Mouse (Mus musculus) heart, embryonic 16.5 days (tissue): ENCODE measurements around the gene Nkx2-2. TPM values are rescaled to one million over a fixed set of nuclear protein-coding genes. Genes with fewer than 3 reads are reported as not detected.

Experiments
- ATAC-seq: fragments of 200-750 bp; cut with Nextera tagmentation; replicated peaks from 2 replicates; pipeline ENCODE4 v1.8.0; 2017; ENCODE audit warnings: moderate number of reproducible peaks; ENCODE audit not compliant: insufficient read depth, low FRiP score; ENCODE audit errors: extremely low read depth
- H3K27ac ChIP-seq: fragments of 300-500 bp; sonication (generic); 2 replicates; pipeline ENCODE4 v1.5.1; 2014; ENCODE audit warnings: mild to moderate bottlenecking, low read length, control low read depth, moderate library complexity
- H3K27me3 ChIP-seq: fragments of 300-500 bp; sonication (generic); 2 replicates; pipeline ENCODE4 v1.6.1; 2014; ENCODE audit warnings: low read length, mixed read lengths; ENCODE audit not compliant: control insufficient read depth, insufficient read depth
- H3K36me3 ChIP-seq: fragments of 300-500 bp; sonication (generic); 2 replicates; pipeline ENCODE4 v1.6.1; 2014; ENCODE audit not compliant: control insufficient read depth, insufficient read depth
- H3K4me1 ChIP-seq: fragments of 300-500 bp; sonication (generic); 2 replicates; pipeline ENCODE4 v1.6.1; 2014; ENCODE audit warnings: low read length, mixed read lengths; ENCODE audit not compliant: control insufficient read depth, insufficient read depth
- H3K4me2 ChIP-seq: fragments of 300-500 bp; sonication (generic); 2 replicates; pipeline ENCODE4 v1.6.1; 2014; ENCODE audit warnings: low read depth, mild to moderate bottlenecking, control low read depth, low read length
- H3K4me3 ChIP-seq: fragments of 300-500 bp; sonication (generic); 2 replicates; pipeline ENCODE4 v1.5.1; 2014; ENCODE audit warnings: mild to moderate bottlenecking, control low read depth, low read length
- H3K9ac ChIP-seq: fragments of 300-500 bp; sonication (generic); 2 replicates; pipeline ENCODE4 v1.6.1; 2014; ENCODE audit warnings: low read length, control low read depth
- H3K9me3 ChIP-seq: fragments of 300-500 bp; sonication (generic); replicated peaks from 2 replicates; pipeline ENCODE4 v1.6.1; 2016; ENCODE audit warnings: low read length; ENCODE audit not compliant: control insufficient read depth
- WGBS: fragments of 180-500 bp; shearing (Covaris S2); extraction: QIAGEN DNeasy Blood & Tissue Kit; methylation state at CpG from one replicate; pipeline ENCODE4 v1.1.7; 2014; 5-methylcytosine and 5-hydroxymethylcytosine counted together
- polyA plus RNA-seq: library from polyadenylated mRNA; unstranded; fragments of >200 nt; fragmentation: Nextera tagmentation; extraction: Ambion mirVana; gene quantifications from 2 replicates; pipeline ENCODE4 v1.2.1, GENCODE M21; 2015

Gene Nkx2-2
- polyA plus RNA-seq, 1 experiment from 2014 or later: not detected

DNA sequence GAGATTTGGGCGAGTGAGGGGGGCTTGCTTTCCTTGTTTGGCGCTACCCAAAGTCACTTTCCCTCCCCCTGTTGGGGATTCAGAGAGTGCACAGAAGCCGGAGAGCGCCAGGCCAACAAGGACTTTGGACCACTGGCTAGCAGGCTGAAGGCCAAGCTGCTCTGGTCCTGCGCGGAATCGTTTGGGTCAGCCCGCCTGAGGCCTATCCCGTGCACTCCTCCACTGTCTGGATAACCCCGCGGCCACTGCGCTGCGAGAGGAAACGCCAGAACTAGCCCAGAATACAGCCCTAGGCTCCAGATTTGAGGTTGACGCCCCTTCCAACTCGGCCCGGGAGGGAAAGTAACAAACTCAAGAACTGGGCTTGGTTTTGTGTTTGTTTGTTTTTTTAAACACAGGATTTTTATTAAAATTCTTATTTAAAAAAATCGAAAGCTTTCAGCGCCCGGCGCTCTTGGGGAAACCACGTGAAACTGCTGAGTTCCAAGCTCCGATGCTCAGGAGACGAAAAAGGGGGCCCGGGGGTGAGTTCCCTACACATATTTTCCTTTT is 11.3 kb downstream of the Nkx2-2 start:
- no peak for ATAC-seq
- H3K27me3 ChIP-seq: peaks cover 89% of the 10 kb centered on the region
- WGBS: 13% methylated on average over 25 of the region's 25 CpGs
- no peaks in the 10 kb centered on the region for H3K9me3 ChIP-seq
- H3K27ac ChIP-seq: no peak overlapping the region
- H3K9ac ChIP-seq: no peak overlapping the region
- no peaks in the 10 kb centered on the region for H3K36me3 ChIP-seq
- H3K4me3 ChIP-seq: peak overlapping the region; percentile 15; the same call in 1 of the 2 replicates
- peaks cover 25% of the 10 kb centered on the region for H3K4me1 ChIP-seq
- H3K4me2 ChIP-seq: no peak overlapping the region

DNA sequence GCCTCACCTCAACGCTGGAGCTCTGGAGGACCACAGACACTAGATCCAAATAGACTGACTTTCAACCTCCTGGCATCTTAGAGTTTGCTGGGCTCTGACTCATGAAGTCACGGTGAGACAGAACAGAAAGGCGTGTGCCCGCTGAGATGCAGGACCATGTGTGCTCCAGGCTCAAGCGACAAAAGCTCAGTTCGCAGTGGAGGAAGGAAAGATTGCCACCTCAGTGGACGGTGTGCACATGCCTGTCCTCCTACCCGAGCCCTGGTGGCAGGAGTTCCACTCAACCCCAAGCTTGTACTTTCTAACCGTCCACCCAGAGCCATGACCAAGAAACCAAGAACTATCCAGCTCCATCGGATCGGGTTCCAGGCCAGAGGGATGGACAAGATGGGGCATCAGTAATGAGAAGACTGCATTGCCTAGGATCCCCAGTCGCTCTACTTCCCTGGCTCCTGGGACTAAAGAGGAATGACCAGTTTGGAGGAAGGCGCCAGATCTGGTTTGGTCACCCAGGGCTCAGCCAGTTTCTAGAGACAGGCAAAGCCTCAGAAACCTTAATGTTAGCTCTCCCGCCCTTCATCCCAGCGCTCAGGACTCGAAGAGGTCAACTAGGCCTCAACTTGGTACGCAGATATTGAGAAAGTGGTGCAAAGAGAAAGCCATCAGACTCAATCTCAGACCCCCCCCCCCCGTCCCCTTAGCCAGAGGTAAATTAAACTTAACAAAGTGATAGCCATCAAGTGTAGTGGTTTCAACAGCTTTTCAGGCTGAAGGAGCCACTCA is 11.9 kb downstream of the Nkx2-2 start:
- Histone ChIP-seq H3K9ac (no peak overlapping the region), H3K27ac (no peak overlapping the region), H3K27me3 (peaks cover 83% of the 10 kb centered on the region), H3K4me1 (peaks cover 23% of the 10 kb centered on the region), H3K9me3 (no peaks in the 10 kb centered on the region), H3K4me3 (no peak overlapping the region), H3K4me2 (no peak overlapping the region), H3K36me3 (no peaks in the 10 kb centered on the region)
- 22% methylated on average over 18 of the region's 18 CpGs for WGBS
- ATAC-seq: no peak

- no peak for ATAC-seq
- no peak overlapping the region for H3K9ac ChIP-seq
- H3K4me3 ChIP-seq: no peak overlapping the region
- H3K36me3 ChIP-seq: no peaks in the 10 kb centered on the region
- peaks cover 21% of the 10 kb centered on the region for H3K4me1 ChIP-seq
- H3K27me3 ChIP-seq: peaks cover 81% of the 10 kb centered on the region
- no peak overlapping the region for H3K4me2 ChIP-seq
- H3K27ac ChIP-seq: no peak overlapping the region
- 12% methylated on average over 5 of the region's 5 CpGs for WGBS
- H3K9me3 ChIP-seq: no peaks in the 10 kb centered on the region
These were observed 12.8 kb downstream of the Nkx2-2 start for GRCm38 (mm10) chr2:147181304-147181665.

DNA sequence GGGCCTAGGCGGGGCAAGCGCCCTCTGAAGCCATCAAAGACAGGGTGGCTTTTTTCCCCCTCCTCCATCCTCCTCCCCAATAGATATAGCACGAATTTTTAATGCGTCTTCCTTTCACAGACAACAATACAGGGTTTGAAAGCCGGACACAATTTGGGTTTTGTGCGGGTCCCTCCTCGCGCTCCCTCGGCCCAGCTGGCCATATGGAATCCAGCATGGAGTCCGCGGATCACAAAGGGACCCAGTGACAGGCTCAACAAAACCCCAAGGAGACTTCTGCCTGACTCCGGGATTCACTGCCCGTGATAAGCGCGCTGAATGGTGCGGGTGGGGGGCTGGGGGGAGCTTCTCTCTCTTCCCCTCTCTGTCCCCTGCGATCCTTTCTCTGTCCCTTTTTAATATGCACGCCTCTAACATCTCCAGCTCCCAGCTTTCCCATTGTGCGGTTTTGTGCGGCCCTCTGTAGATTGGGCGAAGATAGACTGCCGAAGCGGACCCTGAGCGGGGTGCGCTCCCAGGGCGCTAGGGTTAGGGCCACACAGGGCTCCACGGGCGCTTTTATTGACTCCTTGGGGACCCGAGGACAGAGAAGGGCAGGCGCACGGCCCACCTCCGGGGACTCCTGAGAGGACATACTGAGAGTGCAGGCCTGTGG is 13.3 kb downstream of the Nkx2-2 start:
- no peak overlapping the region for H3K4me2 ChIP-seq
- H3K4me1 ChIP-seq: peaks cover 17% of the 10 kb centered on the region
- ATAC-seq: no peak
- no peak overlapping the region for H3K4me3 ChIP-seq
- H3K27me3 ChIP-seq: peaks cover 76% of the 10 kb centered on the region
- H3K9ac ChIP-seq: no peak overlapping the region
- no peaks in the 10 kb centered on the region for H3K9me3 ChIP-seq
- no peak overlapping the region for H3K27ac ChIP-seq
- no peaks in the 10 kb centered on the region for H3K36me3 ChIP-seq
- 8% methylated on average over 32 of the region's 32 CpGs for WGBS

DNA sequence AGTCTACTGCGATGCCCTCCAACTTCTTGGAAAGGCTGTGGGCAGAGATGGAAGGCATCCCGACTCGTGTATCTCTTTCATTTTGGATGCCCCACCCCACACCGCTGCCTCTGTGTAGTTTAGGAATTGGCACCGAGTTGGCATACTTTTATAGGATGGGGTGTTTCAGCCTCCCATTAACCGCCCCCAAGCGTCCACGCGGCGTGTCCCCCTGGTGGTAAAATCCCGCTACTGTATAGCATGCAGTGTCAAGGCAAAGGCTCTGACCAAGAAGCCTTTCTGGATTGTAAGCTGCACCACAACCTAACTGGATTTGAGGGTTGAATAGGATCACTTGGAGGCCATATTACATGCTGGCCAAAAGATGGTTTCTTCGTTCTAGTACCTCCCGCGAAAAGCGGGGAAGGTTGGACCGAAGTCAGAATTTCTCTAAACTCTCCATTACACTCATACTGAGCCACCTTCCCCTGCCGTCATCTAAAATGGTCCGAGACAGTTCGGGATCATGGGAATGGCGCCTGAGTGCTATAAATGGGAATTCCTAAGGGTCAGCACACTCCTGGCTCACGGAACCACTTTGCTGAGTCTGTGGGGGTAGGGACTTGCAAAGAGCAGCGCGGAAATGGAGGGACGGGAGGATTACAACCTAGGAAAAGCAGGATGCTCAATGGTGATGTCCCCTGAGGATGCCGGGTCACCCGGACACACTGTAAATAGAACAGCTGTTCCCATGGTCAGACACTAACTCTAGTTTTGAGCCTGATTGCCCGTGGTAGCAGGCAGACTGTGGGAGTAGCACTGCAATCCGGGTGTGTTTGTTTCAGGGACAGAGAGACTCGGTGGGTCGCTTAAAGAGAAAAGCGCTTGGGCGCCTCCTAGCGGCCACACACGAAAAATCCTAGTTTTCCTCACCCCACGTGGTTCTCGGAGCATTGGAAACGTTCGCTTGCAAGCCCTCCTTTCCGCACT is 15.7 kb downstream of the Nkx2-2 start:
- under 1% methylated on average over 39 of the region's 39 CpGs for WGBS
- Histone ChIP-seq H3K4me2 (peak overlapping the region; percentile 71), H3K9ac (peak overlapping the region; percentile 26; the same call in 1 of the 2 replicates), H3K4me3 (peak overlapping the region; percentile 45), H3K27ac (no peak overlapping the region), H3K4me1 (peaks cover 7% of the 10 kb centered on the region), H3K9me3 (no peaks in the 10 kb centered on the region), H3K36me3 (no peaks in the 10 kb centered on the region), H3K27me3 (peaks cover 71% of the 10 kb centered on the region)
- ATAC-seq: peak; percentile 78

DNA sequence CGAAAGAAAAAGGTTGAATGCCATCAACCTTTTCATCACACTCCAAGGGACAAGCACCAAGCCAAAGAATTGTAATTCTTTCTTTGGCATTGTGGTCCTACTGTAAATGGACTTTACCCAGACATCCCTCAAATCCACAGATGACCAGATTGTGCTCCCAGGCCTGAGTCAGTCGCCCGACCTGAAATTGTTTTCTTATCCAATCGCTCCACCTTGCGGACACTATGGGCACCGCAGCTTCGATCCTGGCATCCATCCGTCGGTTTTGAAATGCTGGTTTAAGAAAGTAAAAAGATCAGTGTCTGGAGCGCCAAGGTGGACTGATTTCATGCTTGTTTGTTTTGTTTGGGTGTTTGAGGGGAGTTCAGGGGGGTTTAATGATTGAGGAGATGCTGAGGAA is 16.4 kb downstream of the Nkx2-2 start:
- H3K36me3 ChIP-seq: no peaks in the 10 kb centered on the region
- 0 out of 2 replicates have a peak, but pooled peaks have one; percentile 54 for ATAC-seq
- no peak overlapping the region for H3K27ac ChIP-seq
- peak overlapping the region; percentile 71 for H3K4me2 ChIP-seq
- H3K9ac ChIP-seq: no peak overlapping the region
- H3K9me3 ChIP-seq: no peaks in the 10 kb centered on the region
- H3K4me3 ChIP-seq: peak overlapping the region; percentile 45
- H3K27me3 ChIP-seq: peaks cover 65% of the 10 kb centered on the region
- peaks cover 7% of the 10 kb centered on the region for H3K4me1 ChIP-seq
- WGBS: 7% methylated on average over 10 of the region's 10 CpGs

- Histone ChIP-seq H3K4me2 (no peak overlapping the region), H3K9ac (no peak overlapping the region), H3K9me3 (no peaks in the 10 kb centered on the region), H3K36me3 (no peaks in the 10 kb centered on the region), H3K27me3 (peaks cover 41% of the 10 kb centered on the region), H3K4me1 (peaks cover 7% of the 10 kb centered on the region), H3K4me3 (no peak overlapping the region), H3K27ac (no peak overlapping the region)
- WGBS: 77% methylated on average over 11 of the region's 11 CpGs
- no peak for ATAC-seq
These were observed 18.7 kb downstream of the Nkx2-2 start for GRCm38 (mm10) chr2:147175296-147175695.

DNA sequence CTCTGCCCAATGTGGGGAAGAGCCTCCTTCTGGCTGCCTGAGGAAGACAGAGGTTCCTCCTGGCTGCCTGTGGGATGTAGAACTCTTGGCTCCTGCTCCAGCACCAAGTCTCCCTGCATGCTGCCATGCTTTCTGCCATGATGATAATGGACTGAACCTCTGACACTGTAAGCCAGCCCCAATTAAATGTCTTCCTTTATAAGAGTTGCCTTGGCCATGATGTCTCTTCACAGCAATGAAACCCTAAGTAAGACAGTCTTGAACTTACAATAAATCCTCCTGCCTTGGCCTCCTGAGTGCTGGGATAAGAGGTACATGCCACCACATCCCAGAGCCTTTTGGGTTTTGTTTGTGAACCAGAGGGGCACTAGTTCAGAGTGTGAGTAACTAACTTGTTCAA is 20.3 kb downstream of the Nkx2-2 start:
- no peak for ATAC-seq

More for the DNA sequence above, 20.3 kb downstream of the Nkx2-2 start:
- no peak overlapping the region for H3K4me2 ChIP-seq
- peaks cover 27% of the 10 kb centered on the region for H3K27me3 ChIP-seq
- no peak overlapping the region for H3K27ac ChIP-seq
- H3K36me3 ChIP-seq: no peaks in the 10 kb centered on the region
- no peak overlapping the region for H3K9ac ChIP-seq
- H3K4me3 ChIP-seq: no peak overlapping the region
- no peaks in the 10 kb centered on the region for H3K9me3 ChIP-seq
- peaks cover 7% of the 10 kb centered on the region for H3K4me1 ChIP-seq
